Mouse (Mus musculus): Measurements from ENCODE around the gene Ogfr. TPM values are rescaled to one million over a fixed set of nuclear protein-coding genes. Genes with fewer than 3 reads are reported as not detected.

The Ogfr gene
- total and polyA plus RNA-seq, 2 experiments from 2014 or later, result 82.4 to 121 TPM

- 78% methylated on average over 2 of the region's 2 CpGs for WGBS
Measured at GRCm38 (mm10) chr2:180611882-180612281, 22.8 kb downstream of the Ogfr start.

GRCm38 (mm10) chr2:180641576-180642554 is 52.8 kb downstream of the Ogfr start:
- peak overlapping the region; percentile 40 for H3K4me3 ChIP-seq (ENCODE audit: low read depth, low read length)
- no peak for TF ChIP-seq CTCF (IDR thresholded peaks at IDR 0.05)
- DNase-seq (ENCODE audit: low spot score), result no peak
- H3K9ac ChIP-seq (replicated peaks; ENCODE audit: low read length, poor library complexity, severe bottlenecking), result peak overlapping the region; percentile 8; the same call in 1 of the 2 replicates
- WGBS, result 4% methylated on average over 95 of the region's 112 CpGs
- H3K27ac ChIP-seq (ENCODE audit: low read depth, low read length), result no peak overlapping the region
- H3K27me3 ChIP-seq (ENCODE audit: insufficient read depth, low read length), result peaks cover 33% of the 10 kb centered on the region
- H3K36me3 ChIP-seq (ENCODE audit: insufficient read depth, low read length), result no peaks in the 10 kb centered on the region
- peak overlapping the region; percentile 43 for H3K4me2 ChIP-seq (ENCODE audit: low read depth, low read length, poor library complexity, severe bottlenecking)
- peaks cover 19% of the 10 kb centered on the region; the same call in 1 of the 2 replicates for H3K9me3 ChIP-seq (ENCODE audit: low read length)
- ATAC-seq (ENCODE audit: low FRiP score), result peak; percentile 52; the same call in 1 of the 2 replicates
- no peaks in the 10 kb centered on the region for H3K4me1 ChIP-seq (ENCODE audit: insufficient read depth, low read length)

More at GRCm38 (mm10) chr2:180611882-180612281, 22.8 kb downstream of the Ogfr start:
- TF ChIP-seq CTCF (IDR thresholded peaks at IDR 0.05), result no peak
- H3K27me3 ChIP-seq (ENCODE audit: insufficient read depth, low read length), result no peaks in the 10 kb centered on the region
- H3K27ac ChIP-seq (ENCODE audit: low read depth, low read length), result no peak overlapping the region
- no peak overlapping the region for H3K9ac ChIP-seq (replicated peaks; ENCODE audit: low read length, poor library complexity, severe bottlenecking)
- DNase-seq (ENCODE audit: low spot score) (no peak), ATAC-seq (ENCODE audit: low FRiP score) (no peak)
- H3K4me2 ChIP-seq (ENCODE audit: low read depth, low read length, poor library complexity, severe bottlenecking), result no peak overlapping the region
- H3K9me3 ChIP-seq (ENCODE audit: low read length), result no peaks in the 10 kb centered on the region
- H3K4me3 ChIP-seq (ENCODE audit: low read depth, low read length), result no peak overlapping the region
- H3K36me3 ChIP-seq (ENCODE audit: insufficient read depth, low read length), result 0 out of 2 replicates have a peak, but pooled peaks cover 3% of the 10 kb centered on the region
- no peaks in the 10 kb centered on the region for H3K4me1 ChIP-seq (ENCODE audit: insufficient read depth, low read length)

GRCm38 (mm10) chr2:180642555-180643260 is 53.7 kb downstream of the Ogfr start, which contains the start of gene Tcfl5:
TSS of gene Tcfl5 (minus strand) at chr2:180642708.
- Histone ChIP-seq H3K4me1 (ENCODE audit: insufficient read depth, low read length) (no peaks in the 10 kb centered on the region), H3K4me3 (ENCODE audit: low read depth, low read length) (peak within 1 kb of the TSS; percentile 40), H3K36me3 (ENCODE audit: insufficient read depth, low read length) (no peaks in the 10 kb centered on the region), H3K9ac (replicated peaks; ENCODE audit: low read length, poor library complexity, severe bottlenecking) (peak within 1 kb of the TSS; percentile 8; the same call in 1 of the 2 replicates), H3K27me3 (ENCODE audit: insufficient read depth, low read length) (peaks cover 33% of the 10 kb centered on the region), H3K9me3 (ENCODE audit: low read length) (peaks cover 19% of the 10 kb centered on the region; the same call in 1 of the 2 replicates), H3K27ac (ENCODE audit: low read depth, low read length) (no peak within 1 kb of the TSS), H3K4me2 (ENCODE audit: low read depth, low read length, poor library complexity, severe bottlenecking) (peak within 1 kb of the TSS; percentile 43)
- WGBS, result 2% methylated on average over 34 of the region's 56 CpGs
- DNase-seq (ENCODE audit: low spot score) (no peak), ATAC-seq (ENCODE audit: low FRiP score) (no peak)
- no peak for TF ChIP-seq CTCF (IDR thresholded peaks at IDR 0.05)

GRCm38 (mm10) chr2:180643626-180644025 is 54.6 kb downstream of the Ogfr start:
- Histone ChIP-seq H3K9me3 (ENCODE audit: low read length) (peaks cover 19% of the 10 kb centered on the region; the same call in 1 of the 2 replicates), H3K4me3 (ENCODE audit: low read depth, low read length) (no peak overlapping the region), H3K4me1 (ENCODE audit: insufficient read depth, low read length) (no peaks in the 10 kb centered on the region), H3K27ac (ENCODE audit: low read depth, low read length) (no peak overlapping the region), H3K36me3 (ENCODE audit: insufficient read depth, low read length) (no peaks in the 10 kb centered on the region), H3K27me3 (ENCODE audit: insufficient read depth, low read length) (peaks cover 33% of the 10 kb centered on the region), H3K4me2 (ENCODE audit: low read depth, low read length, poor library complexity, severe bottlenecking) (no peak overlapping the region), H3K9ac (replicated peaks; ENCODE audit: low read length, poor library complexity, severe bottlenecking) (no peak overlapping the region)
- no peak for TF ChIP-seq CTCF (IDR thresholded peaks at IDR 0.05)
- DNase-seq (ENCODE audit: low spot score), result no peak
- ATAC-seq (ENCODE audit: low FRiP score), result no peak

Other genes starting within 250 kb of the Ogfr start
- 1.5 and 5.1 TPM in 2 replicates for gene Slco4a1, start 133.0 kb upstream of the Ogfr start, total RNA-seq (2014; rRNA removed)
- 2.5 and 2.8 TPM in 2 replicates for gene Slco4a1, start 133.0 kb upstream of the Ogfr start, polyA plus RNA-seq (2015; fragmentation: Nextera tagmentation; extraction: Ambion mirVana)
- gene Ntsr1, start 89.3 kb upstream of the Ogfr start, total RNA-seq (2014; rRNA removed), result 12.6 and 15.2 TPM in 2 replicates
- 4.1 and 4.7 TPM in 2 replicates for gene Ntsr1, start 89.3 kb upstream of the Ogfr start, polyA plus RNA-seq (2015; fragmentation: Nextera tagmentation; extraction: Ambion mirVana)
- gene Mrgbp, start 7.9 kb upstream of the Ogfr start, total RNA-seq (2014; rRNA removed), result 58.3 and 60.8 TPM in 2 replicates
- 34.4 and 36.5 TPM in 2 replicates for gene Mrgbp, start 7.9 kb upstream of the Ogfr start, polyA plus RNA-seq (2015; fragmentation: Nextera tagmentation; extraction: Ambion mirVana)
- gene Col9a3, start 8.5 kb downstream of the Ogfr start, total RNA-seq (2014; rRNA removed), result 19.9 and 47.6 TPM in 2 replicates
- 29.6 and 29.8 TPM in 2 replicates for gene Col9a3, start 8.5 kb downstream of the Ogfr start, polyA plus RNA-seq (2015; fragmentation: Nextera tagmentation; extraction: Ambion mirVana)
- 5.9 and 7.8 TPM in 2 replicates for gene Tcfl5, start 53.5 kb downstream of the Ogfr start, total RNA-seq (2014; rRNA removed)
- 0.79 and 1.0 TPM in 2 replicates for gene Tcfl5, start 53.5 kb downstream of the Ogfr start, polyA plus RNA-seq (2015; fragmentation: Nextera tagmentation; extraction: Ambion mirVana)
- gene Dido1, start 120.8 kb downstream of the Ogfr start, total RNA-seq (2014; rRNA removed), result 36.7 and 44.1 TPM in 2 replicates
- 19.3 and 22.2 TPM in 2 replicates for gene Dido1, start 120.8 kb downstream of the Ogfr start, polyA plus RNA-seq (2015; fragmentation: Nextera tagmentation; extraction: Ambion mirVana)
- gene Gid8, start 120.9 kb downstream of the Ogfr start, total RNA-seq (2014; rRNA removed), result 43.6 and 56.4 TPM in 2 replicates
- 44.5 and 46.5 TPM in 2 replicates for gene Gid8, start 120.9 kb downstream of the Ogfr start, polyA plus RNA-seq (2015; fragmentation: Nextera tagmentation; extraction: Ambion mirVana)
- 0.55 and 1.2 TPM in 2 replicates for gene Slc17a9, start 136.0 kb downstream of the Ogfr start, total RNA-seq (2014; rRNA removed)
- 0.20 TPM in 1 of 2 replicates, not detected in the other for gene Slc17a9, start 136.0 kb downstream of the Ogfr start, polyA plus RNA-seq (2015; fragmentation: Nextera tagmentation; extraction: Ambion mirVana)
- gene Bhlhe23, start 187.7 kb downstream of the Ogfr start, total RNA-seq (2014; rRNA removed), result 7.6 and 7.9 TPM in 2 replicates
- gene Bhlhe23, start 187.7 kb downstream of the Ogfr start, polyA plus RNA-seq (2015; fragmentation: Nextera tagmentation; extraction: Ambion mirVana), result 5.9 and 6.0 TPM in 2 replicates